Mouse (Mus musculus): ENCODE measurements at regions not wholly inside any gene's neighbourhood (a gene's known extent, or its start where the extent isn't known, plus 50 kb on each side); places are given as distances from the start of the nearest gene placed in this dataset.

- TF ChIP-seq GATA4 (IDR thresholded peaks at IDR 0.05; ENCODE audit: insufficient replicate concordance, low read length) = no peak
Observed at GRCm38 (mm10) chr3:136993473-136993872, 323.5 kb downstream of the Ppp3ca start.

GRCm38 (mm10) chr3:136994361-136995083 is 324.6 kb downstream of the Ppp3ca start:
- no peak for TF ChIP-seq GATA4 (IDR thresholded peaks at IDR 0.05; ENCODE audit: insufficient replicate concordance, low read length)

DNA sequence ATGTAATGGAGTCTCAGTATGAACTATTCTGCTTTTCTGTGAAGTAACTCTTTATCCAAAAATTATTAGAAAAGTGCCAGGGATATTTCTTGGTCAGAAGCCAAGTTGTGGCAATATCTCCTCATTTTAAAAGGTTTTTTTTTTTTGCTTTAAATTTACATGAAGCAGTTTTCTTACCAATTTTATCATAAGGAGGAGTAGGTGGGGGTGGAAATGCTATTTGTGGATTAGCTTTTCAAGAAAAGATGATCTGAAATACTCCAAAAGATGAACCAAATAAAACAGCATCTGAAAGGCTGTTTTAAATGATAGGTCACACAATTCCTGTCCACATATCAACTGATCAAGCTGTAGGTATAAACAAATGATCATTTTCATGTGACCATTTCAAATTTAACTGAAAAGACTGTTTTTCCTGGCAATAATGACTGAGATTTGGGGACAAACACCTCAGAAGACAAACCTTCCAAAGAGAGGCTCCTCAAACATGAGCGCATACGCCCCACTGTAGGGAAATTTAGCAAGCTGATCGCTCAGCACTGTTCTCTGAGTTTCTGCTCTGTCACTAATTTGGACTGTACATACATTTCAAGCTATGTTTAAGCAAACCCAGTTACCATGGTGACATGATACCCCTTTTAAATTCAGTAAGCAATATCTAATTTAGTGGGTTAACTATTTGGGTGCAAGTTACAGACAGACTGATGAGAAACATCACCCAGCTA is 325.8 kb downstream of the Ppp3ca start:
- no peak for TF ChIP-seq GATA4 (IDR thresholded peaks at IDR 0.05; ENCODE audit: insufficient replicate concordance, low read length)

DNA sequence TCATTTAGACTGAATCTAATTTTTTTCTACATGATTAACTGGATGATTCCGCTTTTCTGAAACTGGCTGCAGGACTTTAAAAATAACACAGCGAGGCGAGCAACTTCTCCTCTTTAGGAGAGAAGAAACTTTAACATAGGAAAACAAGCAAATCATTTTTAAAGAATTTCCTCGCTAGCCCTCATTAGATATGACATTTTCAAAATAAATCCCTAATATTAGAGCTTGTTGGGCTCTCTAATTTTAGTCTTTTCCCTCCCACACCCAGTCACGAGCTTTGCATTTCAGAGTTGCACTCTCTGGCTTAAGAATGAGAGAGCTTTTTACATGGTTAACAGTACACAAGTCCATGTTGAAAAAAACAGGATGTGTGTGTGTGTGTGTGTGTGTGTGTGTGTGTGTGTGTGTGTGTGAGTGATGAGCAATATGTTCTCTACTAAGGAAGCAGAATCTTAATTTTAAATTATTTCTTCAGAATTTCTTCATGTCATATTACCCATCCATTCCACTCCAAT is 326.5 kb downstream of the Ppp3ca start:
- TF ChIP-seq GATA4 (IDR thresholded peaks at IDR 0.05; ENCODE audit: insufficient replicate concordance, low read length) = no peak

- no peak for TF ChIP-seq GATA4 (IDR thresholded peaks at IDR 0.05; ENCODE audit: insufficient replicate concordance, low read length)
Observed at GRCm38 (mm10) chr3:137011551-137011950, 329.3 kb upstream of the Emcn start.

GRCm38 (mm10) chr3:137014686-137015085 is 326.2 kb upstream of the Emcn start:
- no peak for TF ChIP-seq GATA4 (IDR thresholded peaks at IDR 0.05; ENCODE audit: insufficient replicate concordance, low read length)

GRCm38 (mm10) chr3:137015199-137015598 is 325.7 kb upstream of the Emcn start:
- TF ChIP-seq GATA4 (IDR thresholded peaks at IDR 0.05; ENCODE audit: insufficient replicate concordance, low read length) = no peak

DNA sequence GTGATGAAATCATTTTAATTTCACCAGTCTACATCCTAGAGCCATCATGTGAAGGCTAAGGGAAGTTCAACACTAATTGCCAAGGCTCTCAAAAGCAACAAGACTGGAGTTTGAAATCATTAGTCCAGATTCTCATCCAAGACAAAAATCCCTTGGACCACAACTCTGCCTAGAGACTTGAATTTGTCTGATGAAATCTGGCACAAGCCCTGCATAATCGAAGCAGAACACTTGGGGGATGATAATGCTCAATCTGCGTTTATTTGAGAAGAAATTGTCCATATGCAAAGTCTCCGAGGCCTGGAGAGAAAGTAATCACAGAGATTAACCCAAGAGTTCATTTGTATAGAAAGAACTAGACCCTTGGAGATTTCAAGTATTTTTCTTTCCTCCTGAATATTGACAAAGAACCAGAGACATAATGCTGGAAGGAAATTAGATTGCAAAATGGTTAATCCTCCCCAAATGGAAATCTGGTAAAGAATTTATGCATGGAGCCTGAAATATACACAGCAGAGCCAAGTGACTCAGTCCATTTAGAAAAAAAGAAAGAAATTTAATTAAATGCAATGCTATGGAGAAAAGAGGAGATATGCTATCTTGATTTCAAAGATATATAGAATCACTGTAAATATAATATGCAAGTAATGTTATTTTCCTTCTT is 320.8 kb upstream of the Emcn start:
- no peak for TF ChIP-seq GATA4 (IDR thresholded peaks at IDR 0.05; ENCODE audit: insufficient replicate concordance, low read length)

DNA sequence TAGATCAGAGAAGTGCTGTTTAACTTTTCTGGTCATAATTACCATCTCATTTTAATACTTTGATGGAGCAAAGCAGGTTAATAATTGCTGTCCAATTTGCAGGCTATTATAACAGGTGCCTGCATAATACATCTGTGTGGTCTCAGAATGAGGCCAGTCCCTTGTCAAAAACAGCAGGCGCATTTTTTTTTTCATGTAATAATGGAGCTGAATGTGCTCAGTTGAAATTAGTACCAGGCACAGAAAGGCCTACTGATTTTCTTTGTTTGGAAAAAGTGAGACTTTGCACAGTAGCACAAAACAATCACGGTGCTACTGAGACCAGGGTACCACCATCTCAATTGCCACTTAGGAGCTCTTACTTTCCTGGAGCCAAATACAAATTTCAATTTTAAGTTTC is 311.3 kb upstream of the Emcn start:
- TF ChIP-seq GATA4 (IDR thresholded peaks at IDR 0.05; ENCODE audit: insufficient replicate concordance, low read length) = no peak

- TF ChIP-seq GATA4 (IDR thresholded peaks at IDR 0.05; ENCODE audit: insufficient replicate concordance, low read length) = no peak
Observed at GRCm38 (mm10) chr3:137032802-137033201, 308.1 kb upstream of the Emcn start.

GRCm38 (mm10) chr3:137039638-137040037 is 301.2 kb upstream of the Emcn start:
- TF ChIP-seq GATA4 (IDR thresholded peaks at IDR 0.05; ENCODE audit: insufficient replicate concordance, low read length) = no peak

DNA sequence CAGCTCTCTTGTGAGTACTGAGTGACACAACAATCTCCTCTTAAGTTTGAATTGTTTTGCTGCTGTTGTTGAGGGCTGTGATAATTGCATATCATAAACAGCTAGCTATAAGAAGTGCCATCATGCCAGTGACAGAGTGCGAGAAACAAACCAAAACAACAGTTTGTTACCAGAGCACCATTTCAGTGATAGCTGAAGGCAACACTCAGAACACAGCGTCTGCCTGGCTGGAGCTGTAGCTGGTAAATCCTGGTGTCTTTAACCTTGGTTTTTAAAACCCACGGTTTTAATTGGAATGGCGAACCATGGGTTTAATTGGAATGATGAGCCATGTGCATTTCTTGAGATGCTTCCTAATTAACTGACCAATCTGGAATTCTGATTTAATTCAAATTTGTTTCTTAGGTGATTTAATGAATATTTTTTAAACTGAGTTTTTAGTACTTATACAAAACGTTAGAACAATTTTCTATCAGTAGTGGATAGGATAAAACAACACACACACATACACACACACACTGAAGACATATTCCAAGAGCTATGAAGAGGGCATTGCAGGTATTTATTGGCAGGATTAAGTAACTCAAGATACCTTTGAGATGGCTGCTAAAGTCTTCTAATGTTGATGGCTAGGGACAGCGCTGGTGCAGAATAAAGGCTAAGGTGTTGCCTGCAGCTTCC is 284.2 kb upstream of the Emcn start:
- TF ChIP-seq GATA4 (IDR thresholded peaks at IDR 0.05; ENCODE audit: insufficient replicate concordance, low read length) = no peak

- no peak for TF ChIP-seq GATA4 (IDR thresholded peaks at IDR 0.05; ENCODE audit: insufficient replicate concordance, low read length)
Observed at GRCm38 (mm10) chr3:137057225-137057910, 283.5 kb upstream of the Emcn start.

DNA sequence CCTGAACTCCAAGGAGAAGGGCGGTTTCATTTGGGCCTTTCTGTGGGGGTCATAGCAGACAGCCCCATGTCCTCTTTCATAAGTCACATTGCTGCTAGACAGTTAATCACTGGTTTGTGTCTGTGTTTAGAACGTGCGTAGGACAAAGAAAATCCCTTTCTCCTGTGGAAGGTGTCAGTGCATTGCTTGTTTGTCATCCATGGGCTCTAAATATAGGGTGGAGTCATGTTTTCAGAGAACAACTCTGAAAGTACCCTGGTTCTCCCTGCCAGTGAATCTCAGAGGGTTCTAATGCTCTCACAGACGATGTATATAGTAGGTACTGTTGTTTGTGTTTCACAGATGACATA is 283.0 kb upstream of the Emcn start:
- TF ChIP-seq GATA4 (IDR thresholded peaks at IDR 0.05; ENCODE audit: insufficient replicate concordance, low read length) = no peak

DNA sequence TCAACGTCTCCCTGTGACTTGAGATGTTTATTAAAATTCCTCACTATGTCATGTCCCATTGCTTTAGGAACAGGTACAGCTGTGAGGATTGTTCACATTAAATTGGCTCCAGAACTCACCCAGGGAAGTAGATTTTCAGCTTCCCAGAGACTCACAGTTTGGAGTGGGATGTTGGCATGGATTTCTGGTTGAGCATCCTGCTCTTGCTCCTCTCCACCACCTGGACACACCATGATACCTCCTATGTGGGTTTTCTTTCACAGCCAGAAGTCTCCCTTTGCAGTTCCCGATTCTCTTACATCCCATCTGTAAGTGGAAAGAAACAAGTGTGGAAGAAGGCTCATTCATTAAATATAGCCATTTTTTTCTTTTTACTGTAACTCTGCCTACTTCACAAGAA is 278.8 kb upstream of the Emcn start:
- TF ChIP-seq GATA4 (IDR thresholded peaks at IDR 0.05; ENCODE audit: insufficient replicate concordance, low read length) = no peak

All from liver, adult (tissue).